Mouse (Mus musculus) CH12.LX (cell line): Measurements from ENCODE around the gene Cnksr3. TPM values are rescaled to one million over a fixed set of nuclear protein-coding genes. Genes with fewer than 3 reads are reported as not detected.

Experiments used
- DNase-seq: peaks from one replicate; pipeline ENCODE4 v3.0.0-alpha.2; 2013; ENCODE audit errors: extremely low read depth
- H3K27ac ChIP-seq: 2 replicates; pipeline ENCODE4 v1.5.1; 2012; ENCODE audit warnings: low read depth, mild to moderate bottlenecking, control low read depth, moderate library complexity; ENCODE audit not compliant: insufficient read depth
- H3K27me3 ChIP-seq: replicated peaks from 2 replicates; pipeline ENCODE3; 2012; ENCODE audit warnings: inconsistent platforms
- H3K36me3 ChIP-seq, 2 experiments: replicated peaks in 1 of 2; 2 replicates each; pipeline versions ENCODE3 to v1.6.1; 2012; ENCODE audit warnings: inconsistent platforms in 1 of 2, low read length in 1 of 2, mild to moderate bottlenecking in 1 of 2, mixed read lengths in 1 of 2, moderate library complexity in 1 of 2; ENCODE audit not compliant: control insufficient read depth in 1 of 2, insufficient read depth in 1 of 2
- H3K4me1 ChIP-seq, 2 experiments: 2 replicates each; pipeline ENCODE4 v1.6.1; 2012; ENCODE audit warnings: inconsistent platforms in 1 of 2, moderate library complexity in 1 of 2; ENCODE audit not compliant: insufficient read depth in 2 of 2, control insufficient read depth in 1 of 2
- H3K4me2 ChIP-seq: 2 replicates; pipeline ENCODE4 v1.6.1; 2012; ENCODE audit warnings: low read depth, mild to moderate bottlenecking, control low read depth; ENCODE audit not compliant: poor library complexity, insufficient read depth, severe bottlenecking
- H3K4me3 ChIP-seq, 3 experiments: fragments of 150-350 bp in 1 of 3; sonication (generic) in 1 of 3; replicated peaks in 1 of 3; 2 replicates each; pipeline versions ENCODE3 to v1.5.1; 2011 to 2012; ENCODE audit warnings: low read depth in 2 of 3, low read length in 2 of 3, mild to moderate bottlenecking in 2 of 3, moderate library complexity in 2 of 3, control low read depth in 1 of 3, improper control_type of control experiment in 1 of 3, inconsistent platforms in 1 of 3, mixed read lengths in 1 of 3; ENCODE audit not compliant: poor library complexity in 1 of 3
- H3K79me2 ChIP-seq: replicated peaks from 2 replicates; pipeline ENCODE4 v1.6.1; 2012; ENCODE audit warnings: mild to moderate bottlenecking, moderate library complexity; ENCODE audit not compliant: control insufficient read depth, poor library complexity, insufficient read depth, severe bottlenecking; ENCODE audit errors: extremely low read depth
- H3K9ac ChIP-seq: 2 replicates; pipeline ENCODE4 v1.6.1; 2012; ENCODE audit warnings: low read depth, mild to moderate bottlenecking, control low read depth, moderate library complexity; ENCODE audit not compliant: insufficient read depth
- H3K9me3 ChIP-seq: replicated peaks from 2 replicates; pipeline ENCODE3; 2012; ENCODE audit warnings: low read length, inconsistent platforms, mixed read lengths
- BHLHE40 ChIP-seq: IDR thresholded peaks from 2 replicates; pipeline ENCODE4 v1.6.1; 2011; ENCODE audit warnings: mild to moderate bottlenecking, low read depth, low read length, improper control_type of control experiment
- CHD2 ChIP-seq: IDR thresholded peaks from 2 replicates; pipeline ENCODE4 v1.6.1; 2011; ENCODE audit warnings: low read length, improper control_type of control experiment
- CTCF ChIP-seq, 2 experiments: IDR thresholded peaks in 1 of 2; conservative IDR thresholded peaks in 1 of 2; 2 replicates each; pipeline ENCODE4 v1.5.1; 2011 to 2012; ENCODE audit warnings: low read depth in 2 of 2, low read length in 2 of 2, improper control_type of control experiment in 1 of 2, inconsistent platforms in 1 of 2, mild to moderate bottlenecking in 1 of 2, moderate library complexity in 1 of 2
- E2F4 ChIP-seq: IDR thresholded peaks from 2 replicates; pipeline ENCODE4 v1.6.1; 2011; ENCODE audit warnings: low read depth, low read length, improper control_type of control experiment; ENCODE audit not compliant: insufficient replicate concordance
- ELF1 ChIP-seq: IDR thresholded peaks from 2 replicates; pipeline ENCODE4 v1.6.1; 2014; ENCODE audit warnings: low read depth, mild to moderate bottlenecking, inconsistent platforms, low read length, improper control_type of control experiment
- IRF4 ChIP-seq: IDR thresholded peaks from 2 replicates; pipeline ENCODE4 v1.6.1; 2014; ENCODE audit warnings: low read depth, mild to moderate bottlenecking, inconsistent platforms, low read length, improper control_type of control experiment
- JUND ChIP-seq: conservative IDR thresholded peaks from 2 replicates; pipeline ENCODE4 v1.6.1; 2011; ENCODE audit warnings: low read depth, low read length, improper control_type of control experiment
- MAFK ChIP-seq: IDR thresholded peaks from 2 replicates; pipeline ENCODE4 v1.6.1; 2011; ENCODE audit warnings: low read length, improper control_type of control experiment; ENCODE audit not compliant: insufficient replicate concordance
- MAX ChIP-seq: IDR thresholded peaks from 2 replicates; pipeline ENCODE4 v1.6.1; 2011; ENCODE audit warnings: low read length, improper control_type of control experiment
- MAZ ChIP-seq: IDR thresholded peaks from 2 replicates; pipeline ENCODE4 v1.6.1; 2012; ENCODE audit warnings: low read depth, mild to moderate bottlenecking, inconsistent platforms, low read length, improper control_type of control experiment, moderate library complexity
- MEF2A ChIP-seq: IDR thresholded peaks from 2 replicates; pipeline ENCODE4 v1.6.1; 2014; ENCODE audit warnings: low read depth, mild to moderate bottlenecking, inconsistent platforms, low read length, improper control_type of control experiment, borderline replicate concordance
- MXI1 ChIP-seq: IDR thresholded peaks from 2 replicates; pipeline ENCODE4 v1.6.1; 2011; ENCODE audit warnings: mild to moderate bottlenecking, low read depth, low read length, improper control_type of control experiment
- NELFE ChIP-seq: IDR thresholded peaks from 2 replicates; pipeline ENCODE4 v1.6.1; 2011; ENCODE audit warnings: low read depth, low read length, improper control_type of control experiment
- NRF1 ChIP-seq: IDR thresholded peaks from 2 replicates; pipeline ENCODE4 v1.6.1; 2014; ENCODE audit warnings: low read depth, mild to moderate bottlenecking, inconsistent platforms, low read length, improper control_type of control experiment, moderate library complexity
- PAX5 ChIP-seq: IDR thresholded peaks from 2 replicates; pipeline ENCODE4 v1.6.1; 2012; ENCODE audit warnings: low read length, inconsistent platforms, mixed read lengths
- POLR2A ChIP-seq: IDR thresholded peaks from 2 replicates; pipeline ENCODE4 v1.6.1; 2011; ENCODE audit warnings: low read depth, mild to moderate bottlenecking, improper control_type of control experiment, low read length
- POLR2AphosphoS2 ChIP-seq: IDR thresholded peaks from 2 replicates; pipeline ENCODE4 v1.6.1; 2011; ENCODE audit warnings: low read depth, low read length, improper control_type of control experiment
- RAD21 ChIP-seq: IDR thresholded peaks from 2 replicates; pipeline ENCODE4 v1.6.1; 2011; ENCODE audit warnings: low read depth, mild to moderate bottlenecking, low read length, improper control_type of control experiment, moderate library complexity
- RCOR1 ChIP-seq: conservative IDR thresholded peaks from 2 replicates; pipeline ENCODE4 v1.6.1; 2012; ENCODE audit warnings: low read depth, mild to moderate bottlenecking, inconsistent platforms, low read length, improper control_type of control experiment
- SIN3A ChIP-seq: IDR thresholded peaks from 2 replicates; pipeline ENCODE4 v1.6.1; 2012; ENCODE audit warnings: low read length, improper control_type of control experiment, inconsistent platforms
- SMC3 ChIP-seq: IDR thresholded peaks from 2 replicates; pipeline ENCODE4 v1.6.1; 2011; ENCODE audit warnings: low read depth, low read length, improper control_type of control experiment
- TCF12 ChIP-seq: IDR thresholded peaks from 2 replicates; pipeline ENCODE4 v1.6.1; 2014; ENCODE audit warnings: low read depth, mild to moderate bottlenecking, inconsistent platforms, low read length, improper control_type of control experiment
- UBTF ChIP-seq: IDR thresholded peaks from 2 replicates; pipeline ENCODE4 v1.6.1; 2012; ENCODE audit warnings: low read depth, mild to moderate bottlenecking, inconsistent platforms, low read length, improper control_type of control experiment, moderate library complexity
- USF2 ChIP-seq: conservative IDR thresholded peaks from 2 replicates; pipeline ENCODE4 v1.6.1; 2011; ENCODE audit warnings: low read depth, low read length, improper control_type of control experiment
- ZMIZ1 ChIP-seq: IDR thresholded peaks from 2 replicates; pipeline ENCODE4 v1.6.1; 2012; ENCODE audit warnings: low read depth, mild to moderate bottlenecking, inconsistent platforms, low read length, improper control_type of control experiment
- dilution Hi-C: fragments of 300-500 bp; cut with MboI; formaldehyde crosslinking; loops from 2 replicates; pipeline ENCODE4 v1.14.3; 2020; ENCODE audit warnings: low sequenced_read_pairs; ENCODE audit not compliant: extremely low pct_unique_long_range_greater_than_20kb, extremely low pct_ligation_motif_present
- in situ Hi-C: fragments of 300-500 bp; cut with MboI; formaldehyde crosslinking; loops from 3 replicates; pipeline ENCODE4 v1.14.3; 2019; ENCODE audit warnings: low sequenced_read_pairs, low pct_ligation_motif_present, low pct_unique_long_range_greater_than_20kb, mixed read lengths
- polyA plus RNA-seq: library from polyadenylated mRNA; unstranded; fragments of >175 nt; gene quantifications from 2 replicates; pipeline ENCODE4 v1.2.1, GENCODE M21; 2012; ENCODE audit warnings: low read depth; ENCODE audit not compliant: insufficient read length
- total RNA-seq, 2 experiments: library from RNA; depleted of rRNA; stranded (reverse); fragments of 300-350 nt in 1 of 2; fragments of >200 nt in 1 of 2; gene quantifications; 2 replicates each; pipeline ENCODE4 v1.2.3; 2012 to 2014

The Cnksr3 gene
- total and polyA plus RNA-seq, 3 experiments: 0.72 to 3.9 (median 2.9) TPM

DNA sequence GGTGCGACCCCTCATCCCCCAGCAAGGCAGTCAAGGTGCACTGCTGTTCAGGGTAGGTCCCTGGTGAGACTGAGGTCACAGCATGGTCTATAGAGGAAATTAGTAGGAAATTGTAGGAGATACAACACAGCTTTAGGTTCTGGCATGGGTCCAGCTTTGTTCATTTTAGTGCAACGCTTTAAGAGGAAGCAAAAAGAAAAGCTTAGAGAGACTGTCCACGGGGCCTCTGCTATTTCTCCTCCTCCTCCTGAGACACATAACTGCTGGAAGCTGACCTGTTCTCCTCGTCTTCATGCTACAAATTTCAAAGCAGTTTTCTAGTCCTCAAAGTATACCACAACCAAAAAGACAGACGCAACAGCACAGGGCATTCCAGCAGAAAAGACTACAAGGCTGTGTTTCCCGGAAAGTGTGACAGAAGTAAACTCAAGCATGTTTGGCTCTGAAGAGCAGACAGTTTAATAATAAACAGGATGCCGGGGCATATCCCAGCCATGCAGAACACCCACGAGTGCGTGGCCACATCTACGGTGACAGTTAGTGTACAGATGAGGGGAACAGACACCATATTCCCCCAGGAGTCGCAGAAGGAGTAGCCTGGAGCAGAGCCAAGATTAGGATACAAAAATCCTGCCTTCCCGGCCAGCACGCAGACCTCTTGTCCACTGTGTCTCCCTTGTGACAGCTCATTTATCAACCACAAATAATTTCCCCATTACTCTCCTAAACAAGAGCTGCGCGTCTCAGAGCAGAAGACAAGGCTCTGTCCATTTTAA, 53.6 kb downstream of the Cnksr3 start:
- dilution Hi-C loops (no loop called here), in situ Hi-C loops (no loop called here)
- TF ChIP-seq POLR2A: no peak
- TF ChIP-seq MAX: no peak
- TF ChIP-seq JUND: no peak
- no peak for TF ChIP-seq TCF12
- TF ChIP-seq USF2: no peak
- no peak for TF ChIP-seq IRF4
- no peak for TF ChIP-seq CHD2
- no peak for TF ChIP-seq SMC3
- TF ChIP-seq SIN3A: no peak
- no peak for TF ChIP-seq MAFK
- TF ChIP-seq POLR2AphosphoS2: no peak
- TF ChIP-seq E2F4: no peak
- TF ChIP-seq UBTF: no peak
- TF ChIP-seq CTCF (conservative IDR thresholded peaks at IDR 0.05 in 1 of 2, IDR thresholded peaks at IDR 0.05 in 1 of 2; ENCODE audit: low read depth in 2 of 2, low read length in 2 of 2): no peak
- no peak for TF ChIP-seq BHLHE40
- no peak for TF ChIP-seq MXI1
- TF ChIP-seq MAZ: no peak
- TF ChIP-seq MEF2A: no peak
- TF ChIP-seq ZMIZ1: no peak
- no peak for TF ChIP-seq PAX5
- H3K4me3 ChIP-seq: no peak overlapping the region
- DNase-seq: no peak
- H3K4me2 ChIP-seq: no peak overlapping the region
- H3K27me3 ChIP-seq: no peaks in the 10 kb centered on the region
- H3K4me1 ChIP-seq: peaks cover 0 to 4% of the 10 kb centered on the region in 2 experiments; a peak in 2 of 4 replicates
- no peak overlapping the region for H3K9ac ChIP-seq
- H3K27ac ChIP-seq: no peak overlapping the region
- peaks cover 0 to 12% of the 10 kb centered on the region in 2 experiments for H3K36me3 ChIP-seq
- peaks cover 6% of the 10 kb centered on the region for H3K9me3 ChIP-seq
- no peaks in the 10 kb centered on the region for H3K79me2 ChIP-seq

DNA sequence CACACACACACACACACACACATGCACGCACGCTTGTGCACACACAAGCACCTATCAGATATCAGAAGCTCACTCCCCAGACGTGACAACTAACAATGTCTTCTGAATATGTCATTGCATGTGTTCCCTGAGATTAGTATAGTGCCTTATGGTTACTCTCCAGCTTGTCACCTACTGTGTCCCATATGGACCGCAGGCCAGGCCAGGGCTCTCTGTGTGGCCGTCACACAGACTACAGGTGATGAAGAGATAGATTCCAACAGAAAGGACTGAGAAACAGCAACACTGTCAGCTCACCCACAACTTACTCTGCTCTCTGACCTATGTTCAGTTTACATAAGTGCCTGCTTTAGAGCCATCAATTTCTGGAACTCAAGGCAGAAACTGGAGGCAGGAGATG, 57.2 kb downstream of the Cnksr3 start:
- dilution Hi-C loops: no loop called here
- in situ Hi-C loops: no loop called here
- peaks cover 0 to 18% of the 10 kb centered on the region in 2 experiments; a peak in 2 of 4 replicates for H3K4me1 ChIP-seq
- no peak for DNase-seq
- peaks cover 6% of the 10 kb centered on the region for H3K9me3 ChIP-seq
- H3K4me3 ChIP-seq: no peak overlapping the region
- peaks cover 0 to 9% of the 10 kb centered on the region in 2 experiments for H3K36me3 ChIP-seq
- H3K27ac ChIP-seq: no peak overlapping the region
- TF ChIP-seq ELF1 (no peak), ZMIZ1 (no peak), E2F4 (no peak), RCOR1 (no peak), RAD21 (no peak), MAZ (no peak), USF2 (no peak), NRF1 (no peak), SMC3 (no peak), JUND (no peak), UBTF (no peak), NELFE (no peak)
- no peak overlapping the region for H3K4me2 ChIP-seq
- H3K27me3 ChIP-seq: no peaks in the 10 kb centered on the region
- H3K9ac ChIP-seq: no peak overlapping the region
- no peaks in the 10 kb centered on the region for H3K79me2 ChIP-seq
